Mouse (Mus musculus): ENCODE measurements around the gene Nsun6.

Nsun6 gene

DNA sequence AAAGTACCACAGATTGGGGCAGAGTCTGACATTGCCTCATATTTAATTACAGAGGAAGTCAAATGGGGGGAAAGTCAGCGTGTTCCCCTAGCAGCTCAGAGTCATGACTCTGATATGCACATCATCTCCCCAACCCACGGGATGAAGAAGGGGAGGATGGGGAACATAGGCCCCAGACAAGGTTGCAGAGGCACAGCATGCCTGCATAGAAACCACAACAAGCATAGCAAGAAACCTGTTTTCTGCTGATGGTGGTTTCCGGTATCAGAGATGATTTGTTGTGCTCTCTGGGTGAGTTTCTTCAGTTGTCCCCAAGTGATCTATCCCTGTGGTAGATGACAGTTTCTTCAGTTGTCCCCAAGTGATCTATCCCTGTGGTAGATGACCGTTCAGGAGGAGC is 62.3 kb downstream of the Nsun6 start:
- DNase-seq (ENCODE audit: low spot score in 2 of 2), result no peak

- DNase-seq (ENCODE audit: low spot score in 2 of 2), result no peak
Measured at GRCm38 (mm10) chr2:14989350-14989749, 65.5 kb downstream of the Nsun6 start.

GRCm38 (mm10) chr2:14988451-14988850 is 66.4 kb downstream of the Nsun6 start:
- DNase-seq (ENCODE audit: low spot score in 2 of 2), result no peak

DNA sequence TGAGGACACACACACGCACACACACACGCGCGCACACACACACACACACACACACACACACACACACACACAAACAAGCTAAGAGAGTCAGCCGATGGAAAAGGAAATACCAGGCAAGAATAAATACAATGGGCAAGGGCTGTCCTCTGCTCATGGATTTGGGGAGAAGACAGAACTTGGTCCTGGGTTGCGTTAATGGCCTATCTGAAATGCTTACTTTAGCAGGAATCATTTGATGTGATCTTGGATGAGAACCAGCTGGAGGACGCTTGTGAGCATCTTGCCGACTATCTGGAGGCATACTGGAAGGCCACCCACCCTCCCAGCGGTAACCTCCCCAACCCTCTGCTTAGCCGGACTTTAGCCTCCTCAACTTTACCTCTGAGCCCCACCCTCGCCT is 70.8 kb downstream of the Nsun6 start:
- no peak for DNase-seq (ENCODE audit: low spot score in 2 of 2)

DNA sequence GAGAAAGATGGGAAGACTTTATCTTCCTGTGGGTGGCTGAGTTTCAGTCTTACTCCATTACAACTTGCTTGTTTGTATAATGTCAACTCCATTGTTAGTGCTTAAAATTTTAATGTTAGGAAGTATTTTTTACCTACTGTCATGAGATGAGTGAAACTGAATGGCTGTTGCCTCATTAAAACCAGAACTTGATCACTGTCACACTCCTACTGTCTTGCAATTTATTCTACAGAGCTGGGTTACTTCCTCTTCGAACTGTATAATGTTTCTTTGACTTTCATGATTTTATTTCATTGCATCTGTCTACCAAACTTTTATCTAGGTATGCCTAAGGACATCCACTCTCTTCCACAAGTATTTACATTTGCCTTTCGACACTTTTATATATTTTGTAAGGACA is 93.4 kb downstream of the Nsun6 start:
- DNase-seq (ENCODE audit: low spot score in 2 of 2), result no peak

DNA sequence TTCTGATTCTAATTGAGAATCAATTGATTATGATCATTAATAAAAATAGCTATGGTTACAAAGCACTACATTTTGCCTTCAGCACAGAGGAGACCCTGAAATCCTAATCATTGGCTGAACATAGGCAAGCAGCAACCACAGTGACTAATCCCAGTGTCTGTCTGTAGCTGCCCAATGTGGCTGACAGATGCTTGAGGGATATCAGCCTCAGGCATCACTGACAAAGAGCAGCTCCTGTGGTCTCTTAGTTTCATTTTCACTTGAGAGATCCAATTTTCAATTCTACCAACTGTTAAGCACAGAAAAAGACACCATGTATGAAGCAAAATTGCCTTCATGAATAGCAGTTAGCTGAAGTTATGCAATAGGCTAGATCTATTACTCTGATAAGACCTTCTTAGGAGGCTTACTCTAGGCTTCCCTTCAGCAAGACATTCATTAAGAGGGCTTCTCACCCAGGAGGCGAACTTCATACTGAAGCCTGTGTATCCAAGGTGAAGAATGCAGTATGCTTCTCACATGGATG is 93.8 kb downstream of the Nsun6 start:
- no peak for DNase-seq (ENCODE audit: low spot score in 2 of 2)

- no peak for DNase-seq (ENCODE audit: low spot score in 2 of 2)
Measured at GRCm38 (mm10) chr2:14953090-14953489, 101.8 kb downstream of the Nsun6 start.
